Mouse (Mus musculus) forebrain, embryonic 14.5 days (tissue): ENCODE results near the gene Acsbg2. TPM values are rescaled to one million over a fixed set of nuclear protein-coding genes. Genes with fewer than 3 reads are reported as not detected.
A peak's percentile ranks its signal among the peaks of the same experiment; 100 is the strongest.

Experiments used
- ATAC-seq: fragments of 200-750 bp; cut with Nextera tagmentation; 2 replicates; pipeline ENCODE4 v1.8.0; 2017; ENCODE audit warnings: mild to moderate bottlenecking, moderate library complexity
- DNase-seq: peaks from one replicate; pipeline ENCODE4 v3.0.0-alpha.2; 2015; ENCODE audit warnings: low spot score
- H3K27ac ChIP-seq: fragments of 300-500 bp; sonication (generic); 2 replicates; pipeline ENCODE4 v1.5.1; 2014; ENCODE audit warnings: low read depth, mild to moderate bottlenecking, control low read depth, low read length, moderate library complexity
- H3K27me3 ChIP-seq: fragments of 300-500 bp; sonication (generic); replicated peaks from 2 replicates; pipeline ENCODE4 v1.6.1; 2014; ENCODE audit warnings: low read length, control low read depth, mixed read lengths; ENCODE audit not compliant: control insufficient read depth, insufficient read depth
- H3K36me3 ChIP-seq: fragments of 300-500 bp; sonication (generic); 2 replicates; pipeline ENCODE4 v1.6.1; 2014; ENCODE audit warnings: low read length, control low read depth; ENCODE audit not compliant: control insufficient read depth, insufficient read depth
- H3K4me1 ChIP-seq: fragments of 300-500 bp; sonication (generic); 2 replicates; pipeline ENCODE4 v1.6.1; 2014; ENCODE audit warnings: antibody characterized with exemption, low read length, control low read depth; ENCODE audit not compliant: control insufficient read depth, insufficient read depth
- H3K4me2 ChIP-seq: fragments of 300-500 bp; sonication (generic); 2 replicates; pipeline ENCODE4 v1.6.1; 2014; ENCODE audit warnings: mild to moderate bottlenecking, control low read depth, low read length
- H3K4me3 ChIP-seq: fragments of 300-500 bp; sonication (generic); 2 replicates; pipeline ENCODE4 v1.5.1; 2014; ENCODE audit warnings: low read depth, low read length, control low read depth
- H3K9ac ChIP-seq: fragments of 300-500 bp; sonication (generic); 2 replicates; pipeline ENCODE4 v1.6.1; 2014; ENCODE audit warnings: mild to moderate bottlenecking, low read length, control low read depth, moderate library complexity
- H3K9me3 ChIP-seq: fragments of 300-500 bp; sonication (generic); replicated peaks from 2 replicates; pipeline ENCODE4 v1.6.1; 2016; ENCODE audit warnings: low read length, control low read depth, mixed read lengths; ENCODE audit not compliant: control insufficient read depth
- WGBS: fragments of 180-500 bp; shearing (Covaris S2); extraction: QIAGEN DNeasy Blood & Tissue Kit; methylation state at CpG from one replicate; pipeline ENCODE4 v1.1.7; 2014; 5-methylcytosine and 5-hydroxymethylcytosine counted together
- polyA plus RNA-seq: library from polyadenylated mRNA; unstranded; fragments of >200 nt; fragmentation: Nextera tagmentation; extraction: Ambion mirVana; gene quantifications from 2 replicates; pipeline ENCODE4 v1.2.1, GENCODE M21; 2014

Gene Acsbg2
- polyA plus RNA-seq, 1 experiment from 2014 or later, result not detected

DNA sequence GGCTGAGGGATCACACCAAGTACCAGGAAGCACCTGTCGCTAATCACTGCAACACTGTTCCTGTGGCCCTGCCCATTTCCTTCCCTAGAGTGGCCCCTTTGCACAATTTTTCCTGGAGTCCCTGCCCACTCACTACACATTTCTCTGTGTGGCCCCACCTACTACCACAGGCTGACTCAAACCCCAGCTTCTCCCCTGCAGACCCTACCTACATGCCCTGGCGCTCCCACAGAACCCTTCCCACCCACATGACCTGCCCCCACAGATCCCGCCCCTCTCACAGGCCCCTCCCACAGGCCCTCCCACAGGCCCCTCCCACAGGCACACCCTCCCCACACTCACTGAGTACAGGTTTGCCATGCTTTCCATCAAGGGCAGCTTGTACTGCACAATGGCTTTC is 13.1 kb downstream of the Acsbg2 start:
- Histone ChIP-seq H3K27me3 (no peaks in the 10 kb centered on the region), H3K36me3 (no peaks in the 10 kb centered on the region), H3K9ac (no peak overlapping the region), H3K4me2 (no peak overlapping the region), H3K4me1 (no peaks in the 10 kb centered on the region), H3K27ac (no peak overlapping the region), H3K9me3 (no peaks in the 10 kb centered on the region), H3K4me3 (no peak overlapping the region)
- ATAC-seq, result 0 out of 2 replicates have a peak, but pooled peaks have one; percentile 15
- no peak for DNase-seq
- WGBS, result 55% methylated on average over 3 of the region's 3 CpGs

DNA sequence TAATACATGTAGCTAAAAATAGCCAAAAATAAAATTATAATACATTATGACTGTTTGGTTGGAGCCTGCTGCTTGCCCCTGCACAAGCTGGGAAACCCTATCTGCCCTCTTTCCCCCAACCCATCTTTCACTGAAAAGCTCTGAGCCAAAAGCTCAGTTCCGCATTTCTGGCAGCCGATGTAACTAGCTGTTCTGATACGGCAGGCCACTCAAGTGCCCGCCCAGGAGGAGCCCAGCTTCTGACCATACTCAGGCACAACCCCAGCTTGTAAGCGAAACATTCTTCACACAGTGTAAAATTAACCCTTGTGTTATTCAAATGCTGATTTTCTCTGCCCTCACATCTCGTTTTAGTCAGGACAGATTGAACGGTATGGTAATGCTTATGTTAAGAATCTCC is 15.3 kb downstream of the Acsbg2 start:
- Histone ChIP-seq H3K36me3 (no peaks in the 10 kb centered on the region), H3K4me3 (no peak overlapping the region), H3K27ac (no peak overlapping the region), H3K4me2 (no peak overlapping the region), H3K4me1 (no peaks in the 10 kb centered on the region), H3K27me3 (no peaks in the 10 kb centered on the region), H3K9ac (no peak overlapping the region), H3K9me3 (no peaks in the 10 kb centered on the region)
- WGBS, result 44% methylated on average over 7 of the region's 7 CpGs
- DNase-seq, result no peak
- ATAC-seq, result no peak

DNA sequence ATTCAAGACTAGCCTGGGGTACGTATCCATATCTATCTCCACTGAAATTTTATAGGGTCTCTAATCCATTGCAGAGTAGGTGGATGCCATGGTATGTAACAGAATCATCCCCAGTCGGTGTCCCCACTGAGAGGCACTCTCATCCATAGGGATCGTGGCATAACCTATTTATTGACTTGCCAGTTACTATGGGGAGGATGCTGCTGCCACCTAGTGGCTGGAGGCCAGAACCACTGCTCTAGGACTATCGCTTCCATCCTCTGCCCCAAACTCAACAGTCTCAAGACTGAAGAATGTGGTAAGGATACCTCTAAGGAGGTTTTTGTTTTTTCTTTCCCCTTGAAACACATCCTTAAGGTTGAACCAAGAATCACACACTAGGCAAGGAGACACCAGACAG is 16.0 kb downstream of the Acsbg2 start:
- ATAC-seq (peak; percentile 50; the same call in 1 of the 2 replicates), DNase-seq (peak; percentile 70)
- H3K9ac ChIP-seq, result no peak overlapping the region
- H3K27ac ChIP-seq, result no peak overlapping the region
- no peak overlapping the region for H3K4me2 ChIP-seq
- H3K36me3 ChIP-seq, result no peaks in the 10 kb centered on the region
- H3K4me1 ChIP-seq, result no peaks in the 10 kb centered on the region
- no peaks in the 10 kb centered on the region for H3K27me3 ChIP-seq
- 43% methylated on average over 4 of the region's 4 CpGs for WGBS
- H3K4me3 ChIP-seq, result no peak overlapping the region
- no peaks in the 10 kb centered on the region for H3K9me3 ChIP-seq

DNA sequence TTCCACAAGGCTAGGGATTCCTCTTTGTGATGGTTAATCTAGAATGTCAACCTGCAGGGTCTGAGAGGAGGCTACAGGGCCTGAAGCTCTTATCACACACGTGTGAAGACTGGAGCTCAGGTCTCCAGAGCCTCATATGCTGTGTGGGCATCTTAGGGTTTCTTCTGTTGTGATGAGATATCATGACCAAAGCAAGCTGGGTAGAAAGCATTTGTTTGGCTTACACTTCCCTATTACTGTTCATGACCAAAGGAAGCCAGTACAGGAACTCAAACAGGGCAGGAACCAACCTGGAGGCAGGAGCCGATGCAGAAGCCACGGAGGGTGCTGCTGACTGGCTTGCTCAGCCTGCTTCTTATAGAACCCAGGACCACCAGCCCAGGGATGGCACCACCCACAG is 18.8 kb downstream of the Acsbg2 start:
- Histone ChIP-seq H3K27me3 (no peaks in the 10 kb centered on the region), H3K9ac (no peak overlapping the region), H3K27ac (no peak overlapping the region), H3K4me3 (no peak overlapping the region), H3K9me3 (no peaks in the 10 kb centered on the region), H3K4me1 (no peaks in the 10 kb centered on the region), H3K4me2 (no peak overlapping the region), H3K36me3 (no peaks in the 10 kb centered on the region)
- ATAC-seq (no peak), DNase-seq (no peak)
- WGBS, result 78% methylated on average over 3 of the region's 3 CpGs

DNA sequence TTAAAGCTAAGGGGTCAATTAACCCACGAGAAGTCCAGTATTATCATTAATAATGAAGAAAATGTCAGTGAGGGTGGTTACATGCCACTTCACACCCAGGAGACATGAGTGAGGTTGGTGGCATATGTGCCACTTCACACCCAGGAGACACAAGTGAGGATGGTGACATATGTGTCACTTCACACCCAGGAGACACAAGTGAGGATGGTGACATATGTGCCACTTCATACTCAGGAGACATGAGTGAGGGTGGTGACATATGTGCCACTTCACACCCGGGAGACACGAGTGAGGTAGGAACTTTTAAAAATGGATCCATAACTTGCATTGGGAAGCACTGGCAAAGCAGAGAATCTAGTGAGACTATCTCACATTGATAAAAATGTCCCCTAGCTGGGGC is 23.1 kb downstream of the Acsbg2 start:
- Histone ChIP-seq H3K9ac (no peak overlapping the region), H3K27me3 (no peaks in the 10 kb centered on the region), H3K4me3 (no peak overlapping the region), H3K9me3 (no peaks in the 10 kb centered on the region), H3K27ac (no peak overlapping the region), H3K36me3 (no peaks in the 10 kb centered on the region), H3K4me1 (no peaks in the 10 kb centered on the region), H3K4me2 (no peak overlapping the region)
- 60% methylated on average over 3 of the region's 3 CpGs for whole genome bisulfite sequencing
- peak; percentile 19 for DNase-seq
- ATAC-seq, result no peak

DNA sequence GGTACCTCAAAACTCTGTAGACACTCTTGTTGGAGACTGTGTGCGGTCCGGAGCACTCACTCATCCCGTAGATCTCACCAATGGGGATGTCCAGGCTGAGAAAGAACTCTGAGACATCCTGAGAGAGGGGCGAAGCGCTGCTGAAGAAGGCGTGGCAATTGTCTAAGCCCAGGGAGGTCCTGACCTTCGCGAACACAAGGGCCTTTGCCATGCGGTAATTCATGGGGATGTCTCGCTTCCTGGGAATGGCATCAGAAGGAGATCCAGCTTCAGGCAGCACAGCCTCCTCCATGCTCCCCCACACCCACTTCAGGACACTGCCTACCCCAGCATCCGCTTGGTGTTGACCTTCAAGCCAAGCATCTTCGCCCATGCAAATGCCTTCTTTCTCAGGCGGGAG is 24.5 kb downstream of the Acsbg2 start:
- H3K4me1 ChIP-seq, result no peaks in the 10 kb centered on the region
- WGBS, result 87% methylated on average over 13 of the region's 13 CpGs
- no peak overlapping the region for H3K9ac ChIP-seq
- H3K4me3 ChIP-seq, result no peak overlapping the region
- no peak for ATAC-seq
- H3K4me2 ChIP-seq, result no peak overlapping the region
- no peaks in the 10 kb centered on the region for H3K27me3 ChIP-seq
- DNase-seq, result no peak
- no peaks in the 10 kb centered on the region for H3K9me3 ChIP-seq
- H3K36me3 ChIP-seq, result no peaks in the 10 kb centered on the region
- no peak overlapping the region for H3K27ac ChIP-seq

DNA sequence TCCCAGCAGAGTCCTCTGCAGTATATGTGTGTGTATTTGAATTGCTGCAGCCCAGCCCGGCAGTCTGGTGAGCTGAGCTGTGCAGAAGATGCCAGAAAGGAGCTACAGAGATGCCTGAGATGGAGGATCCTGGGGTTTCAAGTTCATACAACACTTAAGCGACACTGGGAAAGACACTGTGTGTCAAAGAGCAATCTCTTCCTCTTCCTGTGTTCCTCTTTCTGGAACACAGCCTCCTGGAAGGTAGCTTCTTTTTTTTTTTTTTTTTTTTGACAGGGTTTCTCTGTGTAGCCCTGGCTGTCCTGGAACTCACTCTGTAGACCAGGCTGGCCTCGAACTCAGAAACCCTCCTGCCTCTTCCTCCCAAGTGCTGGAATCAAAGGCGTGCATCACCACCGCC is 25.5 kb downstream of the Acsbg2 start:
- Histone ChIP-seq H3K4me1 (no peaks in the 10 kb centered on the region), H3K4me3 (no peak overlapping the region), H3K9me3 (no peaks in the 10 kb centered on the region), H3K36me3 (no peaks in the 10 kb centered on the region), H3K27me3 (no peaks in the 10 kb centered on the region), H3K9ac (no peak overlapping the region), H3K27ac (no peak overlapping the region), H3K4me2 (no peak overlapping the region)
- ATAC-seq (no peak), DNase-seq (no peak)
- 85% methylated on average over 5 of the region's 5 CpGs for WGBS

DNA sequence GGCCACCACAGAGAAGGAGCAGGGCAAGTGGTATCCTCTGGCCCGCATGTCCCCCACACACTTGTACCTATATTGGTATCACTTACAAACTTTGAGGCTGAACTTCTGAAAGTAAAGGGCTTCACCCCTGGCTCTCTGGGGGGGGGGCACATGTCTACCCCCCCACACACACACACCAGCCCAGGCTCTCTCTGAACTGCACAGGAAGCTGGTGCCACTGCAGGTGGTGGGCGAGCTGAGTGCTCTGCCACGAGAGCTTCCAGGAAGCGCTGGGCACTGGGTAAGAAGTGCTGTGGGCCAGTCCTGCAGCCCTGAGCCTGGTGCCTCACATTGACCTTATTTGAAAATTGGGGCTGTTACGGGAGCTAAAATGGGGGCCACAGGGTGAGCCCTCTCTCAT is 30.6 kb downstream of the Acsbg2 start:
- Histone ChIP-seq H3K27ac (no peak overlapping the region), H3K4me1 (no peaks in the 10 kb centered on the region), H3K9ac (no peak overlapping the region), H3K4me3 (no peak overlapping the region), H3K27me3 (no peaks in the 10 kb centered on the region), H3K4me2 (no peak overlapping the region), H3K9me3 (no peaks in the 10 kb centered on the region), H3K36me3 (no peaks in the 10 kb centered on the region)
- ATAC-seq (no peak), DNase-seq (no peak)
- WGBS, result 83% methylated on average over 5 of the region's 5 CpGs

DNA sequence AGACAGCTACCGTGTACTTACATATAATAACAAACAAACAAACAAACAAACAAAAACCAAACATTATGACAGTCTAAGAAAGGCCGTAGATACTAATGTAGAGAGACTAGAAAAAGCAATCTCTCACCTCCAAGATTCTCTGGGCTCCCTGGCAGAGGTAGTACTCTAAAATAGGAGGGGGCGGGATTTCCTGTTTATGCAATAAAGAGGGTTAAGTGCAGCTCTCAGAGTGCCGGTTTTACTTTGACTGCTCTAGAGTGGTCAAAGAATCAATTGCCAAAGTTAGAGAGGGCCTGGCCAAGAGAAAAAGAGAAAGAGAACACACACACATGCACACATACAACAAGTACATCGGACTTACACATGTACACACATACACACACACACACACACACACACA is 32.1 kb downstream of the Acsbg2 start:
- no peak for ATAC-seq
- WGBS, result 93% methylated on average over 5 of the region's 5 CpGs

More for the DNA sequence above, 32.1 kb downstream of the Acsbg2 start:
- Histone ChIP-seq H3K36me3 (no peaks in the 10 kb centered on the region), H3K4me1 (no peaks in the 10 kb centered on the region), H3K27me3 (no peaks in the 10 kb centered on the region), H3K9ac (no peak overlapping the region), H3K4me3 (no peak overlapping the region), H3K4me2 (no peak overlapping the region), H3K27ac (no peak overlapping the region), H3K9me3 (no peaks in the 10 kb centered on the region)
- DNase-seq, result no peak
